Mouse (Mus musculus) small intestine, adult 2 months (tissue): ENCODE data around the gene 1700021F05Rik.

Experiments
- CTCF ChIP-seq: fragments of 200-500 bp; IDR thresholded peaks from 2 replicates; pipeline ENCODE4 v1.5.1; 2012; ENCODE audit warnings: low read depth, mild to moderate bottlenecking, control low read depth, inconsistent platforms, low read length, moderate library complexity, mixed read lengths; ENCODE audit not compliant: insufficient replicate concordance, insufficient read length; ENCODE audit errors: extremely low read depth
- POLR2A ChIP-seq: fragments of 200-500 bp; IDR thresholded peaks from 2 replicates; pipeline ENCODE4 v1.6.1; 2012; ENCODE audit warnings: low read depth, mild to moderate bottlenecking, control low read depth, inconsistent platforms, low read length, moderate library complexity

- TF ChIP-seq POLR2A, result no peak
- TF ChIP-seq CTCF, result no peak
Observed at GRCm38 (mm10) chr10:43577997-43578331, 37.2 kb upstream of the 1700021F05Rik start, which contains the start of gene Cd24a.
